Mouse (Mus musculus) layer of hippocampus, postnatal 14 days (tissue): Measurements from ENCODE around the gene Sft2d1. TPM values are rescaled to one million over a fixed set of nuclear protein-coding genes. Genes with fewer than 3 reads are reported as not detected.

Experiments
- DNase-seq, 2 experiments: peaks; one replicate each; pipeline ENCODE4 v3.0.0; 2021 to 2022; ENCODE audit warnings: low spot score in 2 of 2, mixed read lengths in 1 of 2
- total RNA-seq, 2 experiments: library from RNA; stranded (reverse); gene quantifications; 2 replicates each; pipeline ENCODE4 v1.2.3; 2021

Sft2d1 gene
- total RNA-seq, 2 experiments from 2014 or later = 55.7 to 58.9 TPM

- no peak for DNase-seq
Measured at GRCm38 (mm10) chr17:8357498-8357897, 46.6 kb downstream of the Sft2d1 start.

DNA sequence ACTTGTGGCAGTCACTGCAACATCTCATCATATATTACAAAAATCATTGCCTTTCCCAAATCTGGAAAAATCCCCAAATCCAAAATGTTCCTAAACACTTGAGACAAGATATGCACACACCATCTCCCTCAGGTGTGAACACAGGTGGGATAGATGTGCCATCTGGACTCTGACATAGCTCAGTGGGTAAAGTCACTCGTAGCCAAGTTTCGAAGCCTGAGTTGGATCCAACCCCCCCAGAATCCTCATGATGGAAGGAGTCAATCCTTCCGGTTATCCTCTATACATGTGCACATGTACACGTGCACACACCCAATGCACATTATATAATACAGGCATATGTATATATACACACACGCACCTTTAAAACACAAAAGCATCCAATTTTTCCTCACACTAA, 50.0 kb downstream of the Sft2d1 start:
- DNase-seq = no peak

- DNase-seq = no peak
Measured at GRCm38 (mm10) chr17:8361281-8362103, 50.6 kb downstream of the Sft2d1 start.

DNA sequence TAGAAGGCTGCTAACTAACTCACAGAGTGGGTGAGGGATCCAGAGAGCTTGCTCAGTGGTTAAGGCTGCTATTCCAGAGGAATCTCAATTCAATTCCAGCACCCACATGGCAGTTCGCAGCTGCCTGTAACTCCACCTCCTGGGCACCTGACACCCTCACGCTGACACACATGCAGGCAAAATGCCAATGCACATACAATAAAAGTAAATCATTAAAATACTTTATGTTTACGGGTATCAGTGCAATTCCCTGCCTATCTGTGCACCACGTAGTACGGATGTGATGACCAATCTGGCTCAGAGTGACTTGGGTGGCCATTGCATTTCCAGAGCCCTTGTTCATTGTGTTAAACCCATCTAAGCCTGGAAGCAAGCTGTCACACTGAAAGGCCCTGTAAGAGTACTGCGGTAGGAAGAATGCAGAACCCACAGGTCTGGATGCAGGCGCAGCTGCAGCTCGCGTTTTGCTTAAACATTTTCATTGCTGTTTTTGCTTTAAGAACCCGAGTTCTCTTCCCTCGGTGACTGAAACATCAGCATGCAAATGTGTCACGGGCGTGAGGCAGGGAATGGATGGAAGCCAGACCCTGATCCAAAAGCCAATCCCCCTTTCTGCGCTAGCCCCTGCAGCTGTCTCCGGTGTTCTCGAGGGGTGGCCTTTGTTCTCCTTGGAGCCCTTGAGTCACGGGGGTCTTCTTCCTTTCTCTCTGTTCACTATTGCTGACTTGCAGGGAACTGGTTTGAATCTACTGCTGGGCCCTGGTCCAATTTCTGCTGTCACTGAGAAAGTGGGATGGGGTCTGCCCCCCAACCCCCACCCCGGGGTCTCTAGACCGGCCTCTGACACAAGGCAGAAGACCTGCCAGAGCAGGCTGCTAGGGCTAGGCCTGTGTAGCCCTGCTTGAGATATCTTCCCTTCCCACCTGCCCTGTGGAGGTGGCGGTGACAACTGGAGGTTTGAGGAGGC, 56.9 kb downstream of the Sft2d1 start:
- no peak for DNase-seq

- peak; percentile 60 to 68 for DNase-seq
Measured at GRCm38 (mm10) chr17:8368570-8368969, 57.7 kb downstream of the Sft2d1 start.

DNA sequence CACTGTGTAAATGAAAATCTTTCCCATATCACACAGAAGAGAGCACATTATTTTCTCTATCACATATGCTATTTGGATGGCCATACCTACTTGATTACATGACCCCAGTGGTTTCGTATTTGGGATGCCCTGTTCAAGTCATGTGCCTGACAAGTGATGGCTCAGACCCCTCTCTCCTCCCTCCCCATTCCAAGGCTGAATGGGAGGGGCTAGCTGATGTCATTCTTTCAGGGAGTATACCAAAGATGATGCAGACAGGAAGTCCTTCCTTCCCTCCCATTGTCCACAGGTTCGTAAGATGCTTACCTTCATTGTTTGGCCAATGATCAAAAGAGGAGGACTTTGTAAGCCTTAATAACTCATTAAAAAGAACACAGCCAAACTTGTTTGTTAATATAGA, 58.3 kb downstream of the Sft2d1 start:
- DNase-seq = no peak

GRCm38 (mm10) chr17:8370634-8371229, 59.8 kb downstream of the Sft2d1 start:
- no peak for DNase-seq

- peak; percentile 79 to 86 for DNase-seq
Measured at GRCm38 (mm10) chr17:8371834-8372233, 60.9 kb downstream of the Sft2d1 start.

GRCm38 (mm10) chr17:8372286-8373046, 61.6 kb downstream of the Sft2d1 start:
- DNase-seq = peak; percentile 82 to 89

Other genes starting within 250 kb of the Sft2d1 start
- under 1 TPM in 1 of 2 experiments, not detected in 1; 0.24 TPM for gene Gm49673, start 163.3 kb upstream of the Sft2d1 start, total RNA-seq
- 1 to 10 TPM; 5.8 to 8.3 TPM for gene Rnaset2a, start 163.0 kb upstream of the Sft2d1 start, total RNA-seq
- 10 to 100 TPM; 16.0 to 16.3 TPM for gene Fgfr1op, start 145.6 kb upstream of the Sft2d1 start, total RNA-seq
- gene Ccr6, start 75.1 kb upstream of the Sft2d1 start, total RNA-seq = not detected
- gene Mpc1, start 28.2 kb upstream of the Sft2d1 start, total RNA-seq = 100 to 1,000 TPM; 165 to 175 TPM
- 10 to 100 TPM; 12.2 to 13.6 TPM for gene Prr18, start 26.4 kb downstream of the Sft2d1 start, total RNA-seq
- gene T2, start 44.9 kb downstream of the Sft2d1 start, total RNA-seq = under 1 TPM; 0.64 to 0.88 TPM
- gene T, start 123.3 kb downstream of the Sft2d1 start, total RNA-seq = not detected
- gene Pde10a, start 214.3 kb downstream of the Sft2d1 start, total RNA-seq = 10 to 100 TPM; 66.5 to 67.2 TPM